Mouse (Mus musculus) testis, adult 2 months (tissue): ENCODE results near the gene Cd300a.

Experiments used
- CTCF ChIP-seq: fragments of 200-500 bp; IDR thresholded peaks from 2 replicates; pipeline ENCODE4 v1.5.1; 2012; ENCODE audit warnings: low read depth, mild to moderate bottlenecking, inconsistent platforms, low read length, moderate library complexity; ENCODE audit not compliant: control insufficient read depth, insufficient read depth, insufficient replicate concordance
- POLR2A ChIP-seq: fragments of 200-500 bp; IDR thresholded peaks from 2 replicates; pipeline ENCODE4 v1.6.1; 2012; ENCODE audit warnings: low read depth, mild to moderate bottlenecking, inconsistent platforms, low read length, moderate library complexity; ENCODE audit not compliant: control insufficient read depth

GRCm38 (mm10) chr11:114866486-114867360, 23.1 kb upstream of the Cd300a start:
- TF ChIP-seq CTCF (no peak), POLR2A (no peak)
